Mouse (Mus musculus): ENCODE results near the gene Cacna2d3.

The Cacna2d3 gene

GRCm38 (mm10) chr14:29491786-29492185 is 229.9 kb downstream of the Cacna2d3 start:
- no peak for DNase-seq (ENCODE audit: low spot score in 2 of 2)

GRCm38 (mm10) chr14:29485416-29485815 is 236.2 kb downstream of the Cacna2d3 start:
- no peak for DNase-seq (ENCODE audit: low spot score in 2 of 2)

GRCm38 (mm10) chr14:29478403-29478983 is 243.2 kb downstream of the Cacna2d3 start:
- DNase-seq (ENCODE audit: low spot score in 2 of 2): no peak

- no peak for DNase-seq (ENCODE audit: low spot score in 2 of 2)
Measured at GRCm38 (mm10) chr14:29464277-29464676, 257.4 kb downstream of the Cacna2d3 start.

- DNase-seq (ENCODE audit: low spot score in 2 of 2): no peak
Measured at GRCm38 (mm10) chr14:29449203-29449602, 272.5 kb downstream of the Cacna2d3 start.

GRCm38 (mm10) chr14:29443091-29444026 is 278.3 kb downstream of the Cacna2d3 start:
- no peak for DNase-seq (ENCODE audit: low spot score in 2 of 2)

- no peak for DNase-seq (ENCODE audit: low spot score in 2 of 2)
Measured at GRCm38 (mm10) chr14:29442476-29442875, 279.2 kb downstream of the Cacna2d3 start.

GRCm38 (mm10) chr14:29438666-29439065 is 283.0 kb downstream of the Cacna2d3 start:
- no peak for DNase-seq (ENCODE audit: low spot score in 2 of 2)

GRCm38 (mm10) chr14:29438251-29438650 is 283.4 kb downstream of the Cacna2d3 start:
- DNase-seq (ENCODE audit: low spot score in 2 of 2): no peak

- no peak for DNase-seq (ENCODE audit: low spot score in 2 of 2)
Measured at GRCm38 (mm10) chr14:29435203-29435602, 286.5 kb downstream of the Cacna2d3 start.

GRCm38 (mm10) chr14:29433716-29434115 is 287.9 kb downstream of the Cacna2d3 start:
- no peak for DNase-seq (ENCODE audit: low spot score in 2 of 2)

- DNase-seq (ENCODE audit: low spot score in 2 of 2): no peak
Measured at GRCm38 (mm10) chr14:29433076-29433714, 288.5 kb downstream of the Cacna2d3 start.

GRCm38 (mm10) chr14:29429788-29430187 is 291.9 kb downstream of the Cacna2d3 start:
- DNase-seq (ENCODE audit: low spot score in 2 of 2): no peak

GRCm38 (mm10) chr14:29425666-29426065 is 296.0 kb downstream of the Cacna2d3 start:
- no peak for DNase-seq (ENCODE audit: low spot score in 2 of 2)

- no peak for DNase-seq (ENCODE audit: low spot score in 2 of 2)
Measured at GRCm38 (mm10) chr14:29425208-29425607, 296.5 kb downstream of the Cacna2d3 start.

- no peak for DNase-seq (ENCODE audit: low spot score in 2 of 2)
Measured at GRCm38 (mm10) chr14:29405878-29406165, 315.8 kb downstream of the Cacna2d3 start.

GRCm38 (mm10) chr14:29405125-29405877 is 316.4 kb downstream of the Cacna2d3 start:
- no peak for DNase-seq (ENCODE audit: low spot score in 2 of 2)

- no peak for DNase-seq (ENCODE audit: low spot score in 2 of 2)
Measured at GRCm38 (mm10) chr14:29403849-29404808, 317.5 kb downstream of the Cacna2d3 start.

GRCm38 (mm10) chr14:29402471-29402870 is 319.2 kb downstream of the Cacna2d3 start:
- no peak for DNase-seq (ENCODE audit: low spot score in 2 of 2)

- DNase-seq (ENCODE audit: low spot score in 2 of 2): no peak
Measured at GRCm38 (mm10) chr14:29393786-29394185, 327.9 kb downstream of the Cacna2d3 start.

- DNase-seq (ENCODE audit: low spot score in 2 of 2): no peak
Measured at GRCm38 (mm10) chr14:29392851-29393250, 328.8 kb downstream of the Cacna2d3 start.

Data from spleen, postnatal 4 days (tissue).